Mouse (Mus musculus) ES-E14 (cell line): ENCODE results near the gene Slamf1.

Source experiments
- CHD2 ChIP-seq: IDR thresholded peaks from 2 replicates; pipeline ENCODE4 v1.6.1; 2014; ENCODE audit warnings: mild to moderate bottlenecking, low read depth, low read length, inconsistent platforms
- HCFC1 ChIP-seq: IDR thresholded peaks from 2 replicates; pipeline ENCODE4 v1.6.1; 2012; ENCODE audit warnings: low read length, inconsistent platforms, borderline replicate concordance; ENCODE audit not compliant: insufficient read depth

DNA sequence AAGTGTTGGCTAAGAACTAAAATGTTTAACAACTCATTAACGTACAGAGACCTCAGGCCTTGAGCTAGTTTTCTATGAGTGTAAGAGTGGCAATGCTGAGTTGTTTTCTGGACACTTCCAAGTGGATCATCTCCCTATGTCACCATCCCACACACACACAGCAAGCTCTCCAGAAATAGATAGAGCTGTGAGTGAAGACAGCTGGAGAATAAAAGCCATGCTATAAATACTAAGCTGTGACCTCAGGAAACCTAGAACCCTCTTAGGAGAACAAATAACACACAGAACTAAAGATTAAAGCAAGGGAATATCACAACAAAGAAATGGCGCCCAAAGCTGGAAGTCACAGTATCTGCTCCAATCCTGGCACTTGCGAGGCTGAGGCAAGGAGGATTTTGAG is 24.6 kb downstream of the Slamf1 start:
- TF ChIP-seq HCFC1, result no peak
- no peak for TF ChIP-seq CHD2
